Mouse (Mus musculus) CH12.LX (cell line): ENCODE measurements around the gene Dnal1. TPM values are rescaled to one million over a fixed set of nuclear protein-coding genes. Genes with fewer than 3 reads are reported as not detected.

Source experiments
- DNase-seq: peaks from one replicate; pipeline ENCODE4 v3.0.0-alpha.2; 2013; ENCODE audit errors: extremely low read depth
- H3K27ac ChIP-seq: 2 replicates; pipeline ENCODE4 v1.5.1; 2012; ENCODE audit warnings: low read depth, mild to moderate bottlenecking, control low read depth, moderate library complexity; ENCODE audit not compliant: insufficient read depth
- H3K27me3 ChIP-seq: replicated peaks from 2 replicates; pipeline ENCODE3; 2012; ENCODE audit warnings: inconsistent platforms
- H3K36me3 ChIP-seq, 2 experiments: replicated peaks in 1 of 2; 2 replicates each; pipeline versions ENCODE3 to v1.6.1; 2012; ENCODE audit warnings: inconsistent platforms in 1 of 2, low read length in 1 of 2, mild to moderate bottlenecking in 1 of 2, mixed read lengths in 1 of 2, moderate library complexity in 1 of 2; ENCODE audit not compliant: control insufficient read depth in 1 of 2, insufficient read depth in 1 of 2
- H3K4me1 ChIP-seq, 2 experiments: 2 replicates each; pipeline ENCODE4 v1.6.1; 2012; ENCODE audit warnings: inconsistent platforms in 1 of 2, moderate library complexity in 1 of 2; ENCODE audit not compliant: insufficient read depth in 2 of 2, control insufficient read depth in 1 of 2
- H3K4me2 ChIP-seq: 2 replicates; pipeline ENCODE4 v1.6.1; 2012; ENCODE audit warnings: low read depth, mild to moderate bottlenecking, control low read depth; ENCODE audit not compliant: poor library complexity, insufficient read depth, severe bottlenecking
- H3K4me3 ChIP-seq, 3 experiments: fragments of 150-350 bp in 1 of 3; sonication (generic) in 1 of 3; replicated peaks in 1 of 3; 2 replicates each; pipeline versions ENCODE3 to v1.5.1; 2011 to 2012; ENCODE audit warnings: low read depth in 2 of 3, low read length in 2 of 3, mild to moderate bottlenecking in 2 of 3, moderate library complexity in 2 of 3, control low read depth in 1 of 3, improper control_type of control experiment in 1 of 3, inconsistent platforms in 1 of 3, mixed read lengths in 1 of 3; ENCODE audit not compliant: poor library complexity in 1 of 3
- H3K79me2 ChIP-seq: replicated peaks from 2 replicates; pipeline ENCODE4 v1.6.1; 2012; ENCODE audit warnings: mild to moderate bottlenecking, moderate library complexity; ENCODE audit not compliant: control insufficient read depth, poor library complexity, insufficient read depth, severe bottlenecking; ENCODE audit errors: extremely low read depth
- H3K9ac ChIP-seq: 2 replicates; pipeline ENCODE4 v1.6.1; 2012; ENCODE audit warnings: low read depth, mild to moderate bottlenecking, control low read depth, moderate library complexity; ENCODE audit not compliant: insufficient read depth
- H3K9me3 ChIP-seq: replicated peaks from 2 replicates; pipeline ENCODE3; 2012; ENCODE audit warnings: low read length, inconsistent platforms, mixed read lengths
- BHLHE40 ChIP-seq: IDR thresholded peaks from 2 replicates; pipeline ENCODE4 v1.6.1; 2011; ENCODE audit warnings: mild to moderate bottlenecking, low read depth, low read length, improper control_type of control experiment
- CTCF ChIP-seq, 2 experiments: IDR thresholded peaks in 1 of 2; conservative IDR thresholded peaks in 1 of 2; 2 replicates each; pipeline ENCODE4 v1.5.1; 2011 to 2012; ENCODE audit warnings: low read depth in 2 of 2, low read length in 2 of 2, improper control_type of control experiment in 1 of 2, inconsistent platforms in 1 of 2, mild to moderate bottlenecking in 1 of 2, moderate library complexity in 1 of 2
- ELF1 ChIP-seq: IDR thresholded peaks from 2 replicates; pipeline ENCODE4 v1.6.1; 2014; ENCODE audit warnings: low read depth, mild to moderate bottlenecking, inconsistent platforms, low read length, improper control_type of control experiment
- EP300 ChIP-seq: IDR thresholded peaks from 2 replicates; pipeline ENCODE4 v1.6.1; 2011; ENCODE audit warnings: low read length, improper control_type of control experiment
- ETS1 ChIP-seq: conservative IDR thresholded peaks from 2 replicates; pipeline ENCODE4 v1.6.1; 2012; ENCODE audit warnings: low read depth, mild to moderate bottlenecking, inconsistent platforms, low read length, improper control_type of control experiment, moderate library complexity
- HCFC1 ChIP-seq: IDR thresholded peaks from 2 replicates; pipeline ENCODE4 v1.6.1; 2012; ENCODE audit warnings: low read depth, mild to moderate bottlenecking, inconsistent platforms, low read length, improper control_type of control experiment
- KAT2A ChIP-seq: IDR thresholded peaks from 2 replicates; pipeline ENCODE4 v1.6.1; 2012; ENCODE audit warnings: low read length, improper control_type of control experiment, inconsistent platforms; ENCODE audit not compliant: insufficient replicate concordance
- NRF1 ChIP-seq: IDR thresholded peaks from 2 replicates; pipeline ENCODE4 v1.6.1; 2014; ENCODE audit warnings: low read depth, mild to moderate bottlenecking, inconsistent platforms, low read length, improper control_type of control experiment, moderate library complexity
- PAX5 ChIP-seq: IDR thresholded peaks from 2 replicates; pipeline ENCODE4 v1.6.1; 2012; ENCODE audit warnings: low read length, inconsistent platforms, mixed read lengths
- POLR2AphosphoS2 ChIP-seq: IDR thresholded peaks from 2 replicates; pipeline ENCODE4 v1.6.1; 2011; ENCODE audit warnings: low read depth, low read length, improper control_type of control experiment
- RCOR1 ChIP-seq: conservative IDR thresholded peaks from 2 replicates; pipeline ENCODE4 v1.6.1; 2012; ENCODE audit warnings: low read depth, mild to moderate bottlenecking, inconsistent platforms, low read length, improper control_type of control experiment
- TCF12 ChIP-seq: IDR thresholded peaks from 2 replicates; pipeline ENCODE4 v1.6.1; 2014; ENCODE audit warnings: low read depth, mild to moderate bottlenecking, inconsistent platforms, low read length, improper control_type of control experiment
- ZNF384 ChIP-seq: IDR thresholded peaks from 2 replicates; pipeline ENCODE4 v1.6.1; 2012; ENCODE audit warnings: low read depth, low read length, improper control_type of control experiment, inconsistent platforms
- dilution Hi-C: fragments of 300-500 bp; cut with MboI; formaldehyde crosslinking; loops from 2 replicates; pipeline ENCODE4 v1.14.3; 2020; ENCODE audit warnings: low sequenced_read_pairs; ENCODE audit not compliant: extremely low pct_unique_long_range_greater_than_20kb, extremely low pct_ligation_motif_present
- in situ Hi-C: fragments of 300-500 bp; cut with MboI; formaldehyde crosslinking; loops from 3 replicates; pipeline ENCODE4 v1.14.3; 2019; ENCODE audit warnings: low sequenced_read_pairs, low pct_ligation_motif_present, low pct_unique_long_range_greater_than_20kb, mixed read lengths
- polyA plus RNA-seq: library from polyadenylated mRNA; unstranded; fragments of >175 nt; gene quantifications from 2 replicates; pipeline ENCODE4 v1.2.1, GENCODE M21; 2012; ENCODE audit warnings: low read depth; ENCODE audit not compliant: insufficient read length
- total RNA-seq, 2 experiments: library from RNA; depleted of rRNA; stranded (reverse); fragments of 300-350 nt in 1 of 2; fragments of >200 nt in 1 of 2; gene quantifications; 2 replicates each; pipeline ENCODE4 v1.2.3; 2012 to 2014

The Dnal1 gene
- total and polyA plus RNA-seq, 3 experiments = 1.6 to 2.1 (median 1.7) TPM

GRCm38 (mm10) chr12:84152352-84153190 lies 38.4 kb downstream of the Dnal1 start:
- no peak for TF ChIP-seq ELF1
- dilution Hi-C loops (no loop called here), in situ Hi-C loops (no loop called here)
- Histone ChIP-seq H3K36me3 (peaks cover 48 to 89% of the 10 kb centered on the region in 2 experiments), H3K79me2 (no peaks in the 10 kb centered on the region), H3K27ac (no peak overlapping the region), H3K4me2 (no peak overlapping the region), H3K27me3 (no peaks in the 10 kb centered on the region), H3K9me3 (no peaks in the 10 kb centered on the region), H3K9ac (no peak overlapping the region), H3K4me3 (no peak overlapping the region), H3K4me1 (no peaks in the 10 kb centered on the region)
- DNase-seq = no peak

GRCm38 (mm10) chr12:84153414-84153813 lies 39.2 kb downstream of the Dnal1 start:
- Histone ChIP-seq H3K4me1 (no peaks in the 10 kb centered on the region), H3K36me3 (peaks cover 50 to 89% of the 10 kb centered on the region in 2 experiments), H3K4me3 (no peak overlapping the region), H3K9ac (no peak overlapping the region), H3K4me2 (no peak overlapping the region), H3K9me3 (no peaks in the 10 kb centered on the region), H3K27me3 (no peaks in the 10 kb centered on the region), H3K27ac (no peak overlapping the region), H3K79me2 (no peaks in the 10 kb centered on the region)
- no peak for DNase-seq
- dilution Hi-C loops = no loop called here
- in situ Hi-C loops = no loop called here
- TF ChIP-seq ZNF384 (no peak), POLR2AphosphoS2 (no peak), HCFC1 (no peak), ELF1 (no peak), PAX5 (no peak), EP300 (no peak), KAT2A (no peak), CTCF (conservative IDR thresholded peaks at IDR 0.05 in 1 of 2, IDR thresholded peaks at IDR 0.05 in 1 of 2; ENCODE audit: low read depth in 2 of 2, low read length in 2 of 2) (no peak), RCOR1 (no peak), ETS1 (no peak), TCF12 (no peak)

GRCm38 (mm10) chr12:84154786-84155522 lies 40.8 kb downstream of the Dnal1 start:
- Histone ChIP-seq H3K79me2 (no peaks in the 10 kb centered on the region), H3K9ac (no peak overlapping the region), H3K4me1 (no peaks in the 10 kb centered on the region), H3K27ac (no peak overlapping the region), H3K27me3 (no peaks in the 10 kb centered on the region), H3K36me3 (peaks cover 60 to 94% of the 10 kb centered on the region in 2 experiments), H3K4me2 (no peak overlapping the region), H3K9me3 (no peaks in the 10 kb centered on the region), H3K4me3 (no peak overlapping the region)
- DNase-seq = no peak
- dilution Hi-C loops = no loop called here
- TF ChIP-seq BHLHE40 (no peak), NRF1 (no peak), KAT2A (no peak), ZNF384 (no peak), RCOR1 (no peak)
- TF ChIP-seq, all 38 proteins: peak for 0
- in situ Hi-C loops = no loop called here
